Comparison of ENCODE assay signal across 7 mouse cellular contexts in the genomic region with DNA sequence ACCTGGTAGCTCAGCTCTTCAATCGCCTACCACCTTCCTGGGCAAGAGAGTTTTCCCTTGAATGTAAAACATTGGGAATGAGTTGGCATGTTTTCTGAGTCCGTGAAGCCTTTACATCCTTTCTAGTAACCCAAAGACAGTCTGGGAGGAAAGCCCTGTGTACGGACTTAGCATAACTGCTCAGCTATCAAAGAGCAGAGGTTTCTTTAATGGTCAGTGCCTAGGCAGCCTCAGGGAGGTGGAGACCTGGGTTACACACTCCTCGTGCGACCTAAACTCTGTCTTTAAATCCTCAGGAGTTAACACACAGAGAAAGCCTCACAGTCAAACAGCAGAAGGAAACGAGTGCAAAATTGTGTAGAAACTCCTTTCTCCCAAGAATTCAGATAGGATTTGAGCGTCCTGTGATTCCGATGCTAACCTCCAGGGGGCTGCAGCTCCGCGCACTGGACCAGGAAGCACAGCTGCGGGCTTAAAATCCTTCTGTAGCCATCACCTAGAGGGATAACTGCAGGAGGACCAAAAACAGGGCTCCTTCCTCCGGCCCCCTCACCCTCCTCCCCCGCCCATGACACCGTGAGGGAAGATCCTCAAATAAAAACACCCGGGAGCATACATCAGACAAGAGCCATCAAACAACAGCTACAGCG. TPM values are rescaled to one million over a fixed set of nuclear protein-coding genes. Genes with fewer than 3 reads are reported as not detected.
DNase-seq lines count a peak whose midpoint lies in the region; ATAC-seq lines count a peak whose summit lies in the region.

No protein-coding gene starts in this region.

- H3K27me3 ChIP-seq in intestine, embryonic 15.5 days (replicated peaks): no peaks in the 10 kb centered on the region
- H3K27me3 ChIP-seq in midbrain, embryonic 14.5 days (ENCODE audit: control insufficient read depth, insufficient read depth, low read length): no peaks in the 10 kb centered on the region
- no peaks in the 10 kb centered on the region for H3K27me3 ChIP-seq in stomach, embryonic 16.5 days (ENCODE audit: control insufficient read depth, insufficient read depth, low read length)

- no peaks in the 10 kb centered on the region for H3K4me1 ChIP-seq in intestine, embryonic 15.5 days (replicated peaks)
- H3K4me1 ChIP-seq in midbrain, embryonic 14.5 days (ENCODE audit: control insufficient read depth, insufficient read depth, low read length): no peaks in the 10 kb centered on the region
- H3K4me1 ChIP-seq in stomach, embryonic 16.5 days (ENCODE audit: control insufficient read depth, insufficient read depth, low read length): no peaks in the 10 kb centered on the region

- H3K4me3 ChIP-seq in intestine, embryonic 15.5 days (replicated peaks): no peak overlapping the region
- 0 out of 2 replicates have a peak overlapping the region, but pooled peaks have one; percentile 6 for H3K4me3 ChIP-seq in midbrain, embryonic 14.5 days (replicated peaks; ENCODE audit: low read depth, low read length)
- H3K4me3 ChIP-seq in stomach, embryonic 16.5 days (replicated peaks; ENCODE audit: low read length): peak overlapping the region; percentile 2; the same call in 1 of the 2 replicates

- no peaks in the 10 kb centered on the region for H3K9me3 ChIP-seq in intestine, embryonic 15.5 days
- no peaks in the 10 kb centered on the region for H3K9me3 ChIP-seq in midbrain, embryonic 14.5 days (ENCODE audit: control insufficient read depth, low read length)
- no peaks in the 10 kb centered on the region for H3K9me3 ChIP-seq in stomach, embryonic 16.5 days (replicated peaks; ENCODE audit: control insufficient read depth, low read length)

- peak; percentile 53 to 64 for DNase-seq in adrenal gland, adult 18-20 months (ENCODE audit: low spot score in 2 of 2)
- peak; percentile 72 to 77 for DNase-seq in cerebellum, postnatal 14 days
- DNase-seq in frontal cortex, postnatal 25 days (ENCODE audit: low spot score in 2 of 2): peak; percentile 47 to 60
- peak; percentile 69 to 82 for DNase-seq in left cerebral cortex, postnatal 14 days (ENCODE audit: low spot score in 2 of 2)
- peak; percentile 87 for DNase-seq in midbrain, embryonic 14.5 days

- ATAC-seq in intestine, embryonic 15.5 days: 0 out of 2 replicates have a peak, but pooled peaks have one; percentile 58
- ATAC-seq in midbrain, embryonic 14.5 days (ENCODE audit: low FRiP score, low TSS enrichment): no peak
- no peak for ATAC-seq in stomach, embryonic 16.5 days (ENCODE audit: insufficient read depth, low FRiP score)

- no peaks in the 10 kb centered on the region for H3K36me3 ChIP-seq in intestine, embryonic 15.5 days
- no peaks in the 10 kb centered on the region for H3K36me3 ChIP-seq in midbrain, embryonic 14.5 days (ENCODE audit: control insufficient read depth, insufficient read depth, low read length)
- no peaks in the 10 kb centered on the region for H3K36me3 ChIP-seq in stomach, embryonic 16.5 days (ENCODE audit: control insufficient read depth, insufficient read depth, low read length)

- no peak overlapping the region for H3K27ac ChIP-seq in intestine, embryonic 15.5 days
- no peak overlapping the region for H3K27ac ChIP-seq in midbrain, embryonic 14.5 days (replicated peaks; ENCODE audit: low read depth, low read length)
- H3K27ac ChIP-seq in stomach, embryonic 16.5 days (ENCODE audit: low read length): no peak overlapping the region

- H3K4me2 ChIP-seq in intestine, embryonic 15.5 days (replicated peaks): peak overlapping the region; percentile 43
- H3K4me2 ChIP-seq in midbrain, embryonic 14.5 days (ENCODE audit: low read length): peak overlapping the region; percentile 36
- H3K4me2 ChIP-seq in stomach, embryonic 16.5 days (ENCODE audit: low read depth, low read length): peak overlapping the region; percentile 33

- no peak overlapping the region for H3K9ac ChIP-seq in intestine, embryonic 15.5 days
- no peak overlapping the region for H3K9ac ChIP-seq in midbrain, embryonic 14.5 days (replicated peaks; ENCODE audit: low read length)
- H3K9ac ChIP-seq in stomach, embryonic 16.5 days (ENCODE audit: low read length): peak overlapping the region; percentile 8; the same call in 1 of the 2 replicates

- WGBS in intestine, embryonic 15.5 days: 11% methylated on average over 16 of the region's 16 CpGs
- 13% methylated on average over 16 of the region's 16 CpGs for WGBS in midbrain, embryonic 14.5 days
- WGBS in stomach, embryonic 16.5 days: 10% methylated on average over 16 of the region's 16 CpGs

- intact Hi-C loops in left cerebral cortex, postnatal 14 days (cut with DNase I): no loop called here

RNA-seq across cellular contexts. Expression of gene Defb29, which starts 14.0 kb away (rescaled TPM):
- total RNA-seq in adrenal gland, adult 18-20 months (2021): not detected
- not detected in 2 replicates for polyA plus RNA-seq in intestine, embryonic 15.5 days (2015; fragmentation: Nextera tagmentation; extraction: Ambion mirVana)
- total RNA-seq in left cerebral cortex, postnatal 14 days (2021): not detected
- not detected in 2 replicates for polyA plus RNA-seq in midbrain, embryonic 14.5 days (2014; fragmentation: Nextera tagmentation; extraction: Ambion mirVana)
- polyA plus RNA-seq in stomach, embryonic 16.5 days (2015; fragmentation: Nextera tagmentation; extraction: Ambion mirVana): not detected in 2 replicates

RNA-seq across cellular contexts. Expression of gene Gm17416, which starts 15.2 kb away (rescaled TPM):
- not detected for total RNA-seq in adrenal gland, adult 18-20 months (2021)
- not detected in 2 replicates for polyA plus RNA-seq in intestine, embryonic 15.5 days (2015; fragmentation: Nextera tagmentation; extraction: Ambion mirVana)
- not detected for total RNA-seq in left cerebral cortex, postnatal 14 days (2021)
- not detected in 2 replicates for polyA plus RNA-seq in midbrain, embryonic 14.5 days (2014; fragmentation: Nextera tagmentation; extraction: Ambion mirVana)
- not detected in 2 replicates for polyA plus RNA-seq in stomach, embryonic 16.5 days (2015; fragmentation: Nextera tagmentation; extraction: Ambion mirVana)

RNA-seq across cellular contexts. Expression of gene Defb21, which starts 18.6 kb away (rescaled TPM):
- not detected for total RNA-seq in adrenal gland, adult 18-20 months (2021)
- polyA plus RNA-seq in intestine, embryonic 15.5 days (2015; fragmentation: Nextera tagmentation; extraction: Ambion mirVana): not detected in 2 replicates
- total RNA-seq in left cerebral cortex, postnatal 14 days (2021): not detected
- not detected in 2 replicates for polyA plus RNA-seq in midbrain, embryonic 14.5 days (2014; fragmentation: Nextera tagmentation; extraction: Ambion mirVana)
- polyA plus RNA-seq in stomach, embryonic 16.5 days (2015; fragmentation: Nextera tagmentation; extraction: Ambion mirVana): not detected in 2 replicates

RNA-seq across cellular contexts. Expression of gene Defb19, which starts 26.2 kb away (rescaled TPM):
- total RNA-seq in adrenal gland, adult 18-20 months (2021): under 1 TPM in 1 of 2 experiments, not detected in 1; 0.93 TPM
- not detected in 2 replicates for polyA plus RNA-seq in intestine, embryonic 15.5 days (2015; fragmentation: Nextera tagmentation; extraction: Ambion mirVana)
- total RNA-seq in left cerebral cortex, postnatal 14 days (2021): not detected
- not detected in 2 replicates for polyA plus RNA-seq in midbrain, embryonic 14.5 days (2014; fragmentation: Nextera tagmentation; extraction: Ambion mirVana)
- polyA plus RNA-seq in stomach, embryonic 16.5 days (2015; fragmentation: Nextera tagmentation; extraction: Ambion mirVana): not detected in 2 replicates

RNA-seq across cellular contexts. Expression of gene Defb28, which starts 35.8 kb away (rescaled TPM):
- not detected for total RNA-seq in adrenal gland, adult 18-20 months (2021)
- not detected in 2 replicates for polyA plus RNA-seq in intestine, embryonic 15.5 days (2015; fragmentation: Nextera tagmentation; extraction: Ambion mirVana)
- total RNA-seq in left cerebral cortex, postnatal 14 days (2021): not detected
- polyA plus RNA-seq in midbrain, embryonic 14.5 days (2014; fragmentation: Nextera tagmentation; extraction: Ambion mirVana): not detected in 2 replicates
- not detected in 2 replicates for polyA plus RNA-seq in stomach, embryonic 16.5 days (2015; fragmentation: Nextera tagmentation; extraction: Ambion mirVana)
